Mouse (Mus musculus) ES-E14 (cell line): ENCODE measurements around the gene Zfp740. TPM values are rescaled to one million over a fixed set of nuclear protein-coding genes. Genes with fewer than 3 reads are reported as not detected.
"Not testable (repeated sequence)": the region's sequence is repeated elsewhere in the genome, so short reads cannot be mapped to it uniquely, and the experiment has no call there.

Experiments
- DNase-seq: peaks from one replicate; pipeline ENCODE4 v3.0.0-alpha.2; 2013; ENCODE audit warnings: low read depth, low spot score
- H3K27ac ChIP-seq: 2 replicates; pipeline ENCODE4 v1.5.1; 2012; ENCODE audit warnings: low read depth, mild to moderate bottlenecking, low read length, moderate library complexity, mixed read lengths; ENCODE audit not compliant: poor library complexity, insufficient read depth, severe bottlenecking
- H3K36me3 ChIP-seq: 2 replicates; pipeline ENCODE4 v1.6.1; 2012; ENCODE audit warnings: mild to moderate bottlenecking, low read length, moderate library complexity, mixed read lengths; ENCODE audit not compliant: control insufficient read depth, poor library complexity, insufficient read depth, severe bottlenecking
- H3K4me1 ChIP-seq, 2 experiments: fragments of 150-350 bp in 1 of 2; sonication (generic) in 1 of 2; 2 replicates each; pipeline ENCODE4 v1.6.1; 2012; ENCODE audit warnings: low read length in 2 of 2, mild to moderate bottlenecking in 1 of 2, mixed read lengths in 1 of 2; ENCODE audit not compliant: control insufficient read depth in 2 of 2, insufficient read depth in 2 of 2, poor library complexity in 1 of 2
- H3K4me3 ChIP-seq, 2 experiments: fragments of 150-350 bp in 1 of 2; sonication (generic) in 1 of 2; 2 replicates each; pipeline ENCODE4 v1.5.1; 2012; ENCODE audit warnings: low read length in 2 of 2, low read depth in 1 of 2, mild to moderate bottlenecking in 1 of 2, mixed read lengths in 1 of 2; ENCODE audit not compliant: insufficient read depth in 1 of 2, poor library complexity in 1 of 2, severe bottlenecking in 1 of 2
- H3K9ac ChIP-seq: 2 replicates; pipeline ENCODE4 v1.6.1; 2012; ENCODE audit warnings: low read depth, mild to moderate bottlenecking, low read length, mixed read lengths; ENCODE audit not compliant: poor library complexity, insufficient read depth, severe bottlenecking
- H3K9me3 ChIP-seq: fragments of 150-350 bp; sonication (generic); 2 replicates; pipeline ENCODE4 v1.6.1; 2012; ENCODE audit warnings: low read depth, mild to moderate bottlenecking, low read length; ENCODE audit not compliant: control insufficient read depth, insufficient read depth
- CHD2 ChIP-seq: IDR thresholded peaks from 2 replicates; pipeline ENCODE4 v1.6.1; 2014; ENCODE audit warnings: mild to moderate bottlenecking, low read depth, low read length, inconsistent platforms
- HCFC1 ChIP-seq: IDR thresholded peaks from 2 replicates; pipeline ENCODE4 v1.6.1; 2012; ENCODE audit warnings: low read length, inconsistent platforms, borderline replicate concordance; ENCODE audit not compliant: insufficient read depth
- MAFK ChIP-seq: IDR thresholded peaks from 2 replicates; pipeline ENCODE4 v1.6.1; 2014; ENCODE audit warnings: mild to moderate bottlenecking, low read depth, low read length, inconsistent platforms; ENCODE audit not compliant: insufficient read depth
- ZC3H11A ChIP-seq: IDR thresholded peaks from 2 replicates; pipeline ENCODE4 v1.6.1; 2012; ENCODE audit warnings: low read depth, mild to moderate bottlenecking, inconsistent platforms, low read length, borderline replicate concordance
- ZNF384 ChIP-seq: IDR thresholded peaks from 2 replicates; pipeline ENCODE4 v1.6.1; 2012; ENCODE audit warnings: low read depth, low read length, inconsistent platforms
- in situ Hi-C, 2 experiments: fragments of 600-800 bp; cut with MboI; formaldehyde crosslinking; loops; one replicate each; pipeline ENCODE4 v1.15.1; 2025; ENCODE audit warnings: low sequenced_read_pairs in 2 of 2, inconsistent platforms in 1 of 2; ENCODE audit not compliant: unreplicated experiment in 2 of 2
- total RNA-seq: library from RNA; depleted of rRNA; stranded (reverse); fragments of 300-350 nt; gene quantifications from 2 replicates; pipeline ENCODE4 v1.2.3, GENCODE M21; 2012

Gene Zfp740
- total RNA-seq, 1 experiment, result 98.5 TPM

GRCm38 (mm10) chr15:102222386-102222785 is 19.3 kb downstream of the Zfp740 start:
- no peak for TF ChIP-seq ZC3H11A
- no peak for TF ChIP-seq CHD2
- peaks cover 6% of the 10 kb centered on the region; the same call in 1 of the 2 replicates for H3K36me3 ChIP-seq
- no peak for DNase-seq

GRCm38 (mm10) chr15:102224186-102224991 is 21.3 kb downstream of the Zfp740 start:
- Histone ChIP-seq H3K9ac (peak overlapping the region; percentile 57; the same call in 1 of the 2 replicates), H3K36me3 (no peaks in the 10 kb centered on the region), H3K4me3 (peak overlapping the region; percentile 60 to 71), H3K9me3 (no peaks in the 10 kb centered on the region), H3K27ac (no peak overlapping the region), H3K4me1 (peaks cover 6 to 13% of the 10 kb centered on the region in 2 experiments; a peak in 3 of 4 replicates)
- no peak for DNase-seq
- in situ Hi-C loops, result no loop called here
- TF ChIP-seq HCFC1 (no peak), ZC3H11A (peak; percentile 53; the same call in 1 of the 2 replicates), ZNF384 (0 out of 2 replicates have a peak, but pooled peaks have one; percentile 5), CHD2 (no peak)

More at GRCm38 (mm10) chr15:102222386-102222785, 19.3 kb downstream of the Zfp740 start:
- Histone ChIP-seq H3K27ac (no peak overlapping the region), H3K9me3 (no peaks in the 10 kb centered on the region), H3K4me3 (peak overlapping the region; percentile 31 to 55; a peak in 1 of 4 replicates), H3K9ac (no peak overlapping the region; the same call in 1 of the 2 replicates), H3K4me1 (peaks cover 5 to 11% of the 10 kb centered on the region in 2 experiments; a peak in 3 of 4 replicates)
- in situ Hi-C loops, result no loop called here

- DNase-seq, result no peak
- in situ Hi-C loops, result no loop called here
- Histone ChIP-seq H3K9me3 (no peaks in the 10 kb centered on the region), H3K27ac (no peak overlapping the region), H3K4me1 (peaks cover 6 to 13% of the 10 kb centered on the region in 2 experiments; a peak in 3 of 4 replicates), H3K36me3 (no peaks in the 10 kb centered on the region), H3K9ac (peak overlapping the region; percentile 54; the same call in 1 of the 2 replicates), H3K4me3 (peak overlapping the region; percentile 60 to 71; a peak in 3 of 4 replicates)
- TF ChIP-seq ZNF384 (no peak), CHD2 (no peak), HCFC1 (no peak), ZC3H11A (no peak), MAFK (no peak)
Observed at GRCm38 (mm10) chr15:102224992-102225617, 22.1 kb downstream of the Zfp740 start.

- H3K9me3 ChIP-seq, DNase-seq, H3K36me3 ChIP-seq, in situ Hi-C loops, H3K9ac ChIP-seq, H3K27ac ChIP-seq, H3K4me3 ChIP-seq: not testable (repeated sequence)
- peaks cover 6 to 16% of the 10 kb centered on the region in 2 experiments; a peak in 3 of 4 replicates for H3K4me1 ChIP-seq
Observed at GRCm38 (mm10) chr15:102225619-102226018, 22.6 kb downstream of the Zfp740 start.
